Mouse (Mus musculus) testis, adult 2 months (tissue): ENCODE measurements around the gene Xpo4.

Source experiments
- CTCF ChIP-seq: fragments of 200-500 bp; IDR thresholded peaks from 2 replicates; pipeline ENCODE4 v1.5.1; 2012; ENCODE audit warnings: low read depth, mild to moderate bottlenecking, inconsistent platforms, low read length, moderate library complexity; ENCODE audit not compliant: control insufficient read depth, insufficient read depth, insufficient replicate concordance
- POLR2A ChIP-seq: fragments of 200-500 bp; IDR thresholded peaks from 2 replicates; pipeline ENCODE4 v1.6.1; 2012; ENCODE audit warnings: low read depth, mild to moderate bottlenecking, inconsistent platforms, low read length, moderate library complexity; ENCODE audit not compliant: control insufficient read depth

DNA sequence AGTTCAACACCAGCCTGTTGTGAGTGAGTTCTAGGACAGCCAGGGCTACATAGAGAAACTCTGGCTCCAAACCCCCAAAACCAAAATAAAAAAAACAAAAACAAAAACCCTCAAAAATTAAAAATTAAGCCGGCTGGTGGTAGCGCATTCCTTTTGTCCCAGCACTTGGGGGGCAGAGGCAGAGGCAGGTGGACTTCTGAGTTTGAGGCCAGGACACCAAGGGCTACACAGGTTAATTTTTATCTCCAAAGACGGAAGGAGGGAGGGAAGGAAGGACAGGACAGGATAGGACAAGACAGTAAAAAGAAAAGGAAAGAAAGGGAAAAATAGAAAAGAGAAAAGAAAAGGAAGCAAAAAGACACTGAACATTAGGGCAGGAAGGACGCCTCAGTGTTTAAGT is 17.5 kb upstream of the Xpo4 start:
- no peak for TF ChIP-seq CTCF
- TF ChIP-seq POLR2A, result no peak
